Mouse (Mus musculus): ENCODE measurements around the gene Cfap46.

DNA sequence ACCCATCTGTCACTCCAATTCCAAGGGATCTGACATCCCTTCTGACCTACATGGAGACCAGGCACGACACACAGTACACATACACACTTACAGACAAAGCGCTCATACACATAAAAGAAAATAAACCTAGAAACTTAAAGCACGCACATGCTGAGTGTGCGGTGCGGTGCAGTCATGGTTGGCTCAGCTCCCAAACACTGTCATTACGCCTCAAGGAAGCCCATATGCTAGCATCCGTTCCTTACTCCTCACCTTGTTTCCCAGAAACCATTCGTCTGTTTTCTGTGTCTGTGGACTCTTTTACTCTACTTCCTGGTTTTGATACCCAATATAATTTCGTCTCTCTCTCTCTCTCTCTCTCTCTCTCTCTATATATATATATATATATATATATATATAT, 58.5 kb downstream of the Cfap46 start:
- no peak for TF ChIP-seq CTCF (IDR thresholded peaks at IDR 0.05; ENCODE audit: control insufficient read depth, insufficient read depth, low read length)
- no peak for TF ChIP-seq POLR2A (IDR thresholded peaks at IDR 0.05; ENCODE audit: borderline replicate concordance, control insufficient read depth, low read depth, low read length)
